In the genomic region with DNA sequence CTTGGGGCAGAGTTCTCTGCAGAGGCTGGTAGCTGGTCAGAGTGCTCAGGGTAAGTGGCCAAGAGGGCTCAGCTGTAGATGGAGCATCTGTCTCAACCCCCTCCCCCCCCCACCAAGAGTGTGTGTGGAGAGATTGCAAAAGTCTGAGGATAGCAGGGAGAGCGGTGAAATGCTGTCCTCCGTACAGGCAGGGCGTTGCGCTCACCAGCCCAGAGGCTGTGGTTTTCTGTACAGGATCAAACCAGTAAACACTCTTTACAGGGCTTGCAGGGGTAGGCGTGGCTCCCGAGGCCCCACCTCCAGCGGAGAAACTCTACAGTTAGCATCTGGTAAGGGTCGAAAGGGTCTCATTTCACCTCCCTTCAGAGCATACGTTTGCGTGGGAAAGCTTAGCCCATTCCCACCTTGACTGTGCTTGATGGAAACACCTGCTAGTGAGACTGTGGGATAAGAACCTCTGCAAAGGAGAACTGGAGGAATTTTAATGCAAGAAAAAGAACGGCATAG, we compare ENCODE assay signal across 8 mouse cellular contexts. TPM values are rescaled to one million over a fixed set of nuclear protein-coding genes. Genes with fewer than 3 reads are reported as not detected.
DNase-seq lines count a peak whose midpoint lies in the region; ATAC-seq lines count a peak whose summit lies in the region.

No protein-coding gene starts in this region.

- H3K27me3 ChIP-seq in heart, embryonic 15.5 days, result peaks cover 5% of the 10 kb centered on the region; the same call in 1 of the 2 replicates
- no peaks in the 10 kb centered on the region; the same call in 1 of the 2 replicates for H3K27me3 ChIP-seq in neural tube, embryonic 11.5 days (ENCODE audit: control insufficient read depth, insufficient read depth, low read length)

- H3K4me1 ChIP-seq in heart, embryonic 15.5 days (replicated peaks), result peaks cover 23% of the 10 kb centered on the region
- peaks cover 14% of the 10 kb centered on the region; the same call in 1 of the 2 replicates for H3K4me1 ChIP-seq in neural tube, embryonic 11.5 days (ENCODE audit: control insufficient read depth, insufficient read depth, low read length)

- no peak overlapping the region for H3K9ac ChIP-seq in heart, embryonic 15.5 days
- 0 out of 2 replicates have a peak overlapping the region, but pooled peaks have one; percentile 0 for H3K9ac ChIP-seq in neural tube, embryonic 11.5 days (ENCODE audit: low read length)

- intact Hi-C loops in gastrocnemius, postnatal 36 days (cut with DNase I), result no loop called here

- H3K27ac ChIP-seq in heart, embryonic 15.5 days, result peak overlapping the region; percentile 31; the same call in 1 of the 2 replicates
- H3K27ac ChIP-seq in neural tube, embryonic 11.5 days (ENCODE audit: low read depth, low read length), result peak overlapping the region; percentile 1; the same call in 1 of the 2 replicates

- WGBS in heart, embryonic 15.5 days, result 27% methylated on average over 11 of the region's 11 CpGs
- WGBS in neural tube, embryonic 11.5 days, result 14% methylated on average over 11 of the region's 11 CpGs

- H3K4me2 ChIP-seq in heart, embryonic 15.5 days, result peak overlapping the region; percentile 57
- H3K4me2 ChIP-seq in neural tube, embryonic 11.5 days (ENCODE audit: low read depth), result no peak overlapping the region

- peak; percentile 54; the same call in 1 of the 2 replicates for ATAC-seq in heart, embryonic 15.5 days (replicated peaks; ENCODE audit: insufficient number of reproducible peaks, insufficient read depth, low FRiP score, low read depth)
- peak; percentile 83 for ATAC-seq in common myeloid progenitor, adult 5-6 weeks (replicated peaks; ENCODE audit: low read depth, poor library complexity, severe bottlenecking)
- no peak for ATAC-seq in neural tube, embryonic 11.5 days (ENCODE audit: insufficient read depth, low FRiP score, low TSS enrichment)

- no peaks in the 10 kb centered on the region for H3K9me3 ChIP-seq in heart, embryonic 15.5 days (replicated peaks)
- no peaks in the 10 kb centered on the region for H3K9me3 ChIP-seq in neural tube, embryonic 11.5 days (ENCODE audit: control insufficient read depth, low read length)

- DNase-seq in heart, adult 8-10 months (ENCODE audit: low spot score), result no peak
- DNase-seq in liver, result peak; percentile 54
- peak; percentile 37 for DNase-seq in neural tube, embryonic 11.5 days (ENCODE audit: low spot score)
- DNase-seq in natural killer cell, adult 2 months (ENCODE audit: low spot score in 2 of 2), result no peak
- DNase-seq in adrenal gland, adult 18-20 months (ENCODE audit: low spot score in 2 of 2), result no peak
- DNase-seq in gastrocnemius, postnatal 36 days, result no peak

- H3K36me3 ChIP-seq in heart, embryonic 15.5 days, result no peaks in the 10 kb centered on the region
- no peaks in the 10 kb centered on the region for H3K36me3 ChIP-seq in neural tube, embryonic 11.5 days (ENCODE audit: control insufficient read depth, insufficient read depth, low read length)

- 0 out of 2 replicates have a peak overlapping the region, but pooled peaks have one; percentile 13 for H3K4me3 ChIP-seq in heart, embryonic 15.5 days
- no peak overlapping the region for H3K4me3 ChIP-seq in neural tube, embryonic 11.5 days (ENCODE audit: low read depth, low read length)

RNA-seq across cellular contexts. Expression of a gene that starts 42.4 kb away (rescaled TPM):
- 37.9 and 53.4 TPM in 2 replicates for polyA plus RNA-seq in heart, embryonic 15.5 days (2015; fragmentation: Nextera tagmentation; extraction: Ambion mirVana)
- total RNA-seq in heart, adult 8-10 months (2022), result 100 to 1,000 TPM; 124 to 170 (median 134) TPM
- total RNA-seq in common myeloid progenitor, adult 5-6 weeks (2017), result 29.5 and 36.4 TPM in 2 replicates
- polyA plus RNA-seq in neural tube, embryonic 11.5 days (2014; fragmentation: Nextera tagmentation; extraction: Ambion mirVana), result 60.3 and 65.0 TPM in 2 replicates
- total RNA-seq in adrenal gland, adult 18-20 months (2021), result 100 to 1,000 TPM; 106 to 124 TPM
- total RNA-seq in gastrocnemius, postnatal 36 days (2021), result 10 to 100 TPM; 23.1 to 26.4 TPM

Comparison
In these comparisons a context has a peak if more than half of its experiments do, and no peak if none do; other contexts are left out.
1. DNase-seq: peak in liver (single experiment) and neural tube, embryonic 11.5 days (single experiment); none in heart, adult 8-10 months (single experiment), natural killer cell, adult 2 months (0 of 2), adrenal gland, adult 18-20 months (0 of 2) and gastrocnemius, postnatal 36 days (0 of 2).